Mouse (Mus musculus): ENCODE measurements at regions not wholly inside any gene's neighbourhood (a gene's known extent, or its start where the extent isn't known, plus 50 kb on each side); places are given as distances from the start of the nearest gene placed in this dataset.

GRCm38 (mm10) chr11:15572716-15573115 lies 684.8 kb upstream of the Vstm2a start:
- no peak for DNase-seq (ENCODE audit: low spot score in 2 of 2)

GRCm38 (mm10) chr11:15619963-15620362 lies 637.6 kb upstream of the Vstm2a start:
- DNase-seq (ENCODE audit: low spot score in 2 of 2): no peak

GRCm38 (mm10) chr11:15649025-15649680 lies 608.4 kb upstream of the Vstm2a start:
- DNase-seq (ENCODE audit: low spot score in 2 of 2): no peak

GRCm38 (mm10) chr11:15689073-15689472 lies 568.5 kb upstream of the Vstm2a start:
- no peak for DNase-seq (ENCODE audit: low spot score in 2 of 2)

- DNase-seq (ENCODE audit: low spot score in 2 of 2): no peak
Measured at GRCm38 (mm10) chr11:15698001-15698756, 559.3 kb upstream of the Vstm2a start.

- DNase-seq (ENCODE audit: low spot score in 2 of 2): no peak
Measured at GRCm38 (mm10) chr11:15715987-15716386, 541.5 kb upstream of the Vstm2a start.

GRCm38 (mm10) chr11:15717536-15717935 lies 540.0 kb upstream of the Vstm2a start:
- DNase-seq (ENCODE audit: low spot score in 2 of 2): no peak

GRCm38 (mm10) chr11:15737621-15738020 lies 519.9 kb upstream of the Vstm2a start:
- no peak for DNase-seq (ENCODE audit: low spot score in 2 of 2)

GRCm38 (mm10) chr11:15756006-15756405 lies 501.5 kb upstream of the Vstm2a start:
- DNase-seq (ENCODE audit: low spot score in 2 of 2): no peak

GRCm38 (mm10) chr11:15769651-15770617 lies 487.6 kb upstream of the Vstm2a start:
- DNase-seq (ENCODE audit: low spot score in 2 of 2): peak; percentile 13 to 62

All from frontal cortex, postnatal 36 days (tissue).